Mouse (Mus musculus) adrenal gland, postnatal 14 days (tissue): ENCODE results near the gene Spef1. TPM values are rescaled to one million over a fixed set of nuclear protein-coding genes. Genes with fewer than 3 reads are reported as not detected.
A peak's percentile ranks its signal among the peaks of the same experiment; 100 is the strongest.

Experiments
- DNase-seq: peaks from one replicate; pipeline ENCODE4 v3.0.0; 2021; ENCODE audit warnings: mixed read lengths
- total RNA-seq: library from RNA; stranded (reverse); gene quantifications from 2 replicates; pipeline ENCODE4 v1.2.3, GENCODE M21; 2021

Gene Spef1
- total RNA-seq, 1 experiment from 2014 or later, result 7.5 TPM

DNA sequence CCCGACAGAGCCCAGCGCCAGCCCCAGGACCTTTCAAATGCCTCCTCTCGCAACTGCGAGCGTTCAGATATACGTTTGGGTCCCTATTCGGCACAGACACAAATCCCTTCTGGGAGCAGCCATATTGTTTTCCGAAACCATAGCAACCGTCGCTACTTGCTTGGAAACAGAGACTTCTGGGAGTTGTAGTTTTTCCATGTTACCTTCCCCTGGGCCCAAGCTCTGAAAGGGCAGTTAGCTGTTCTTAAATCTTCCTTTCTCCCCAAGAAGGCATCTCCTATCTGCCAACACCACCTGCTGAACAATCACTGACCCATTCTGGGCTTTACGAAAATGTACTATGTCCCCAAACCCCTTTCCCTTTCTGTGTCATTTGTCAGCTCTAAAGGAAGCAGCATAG, 12.4 kb downstream of the Spef1 start:
- peak; percentile 70 for DNase-seq

DNA sequence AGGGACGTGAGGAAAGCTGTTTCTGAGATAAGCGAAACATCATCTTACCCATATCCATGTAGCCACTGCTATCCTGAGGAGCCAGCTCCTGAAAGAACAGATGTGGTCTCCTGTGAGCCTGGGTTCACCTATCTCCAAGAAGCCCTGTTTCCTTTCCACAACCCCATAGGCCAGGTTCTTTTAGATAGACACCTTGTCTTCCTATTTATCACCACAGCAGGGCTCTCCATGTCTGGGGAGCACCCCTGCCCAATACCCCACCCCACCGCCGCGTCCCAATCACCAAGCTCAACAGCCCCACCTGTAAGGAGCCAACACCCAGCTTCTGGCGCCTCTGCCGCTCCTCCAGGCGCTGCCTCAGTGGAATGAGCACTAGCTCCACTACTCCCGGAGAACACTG, 14.8 kb downstream of the Spef1 start:
- DNase-seq, result no peak

GRCm38 (mm10) chr2:131171401-131172104, 15.5 kb downstream of the Spef1 start:
- DNase-seq, result peak; percentile 84

DNA sequence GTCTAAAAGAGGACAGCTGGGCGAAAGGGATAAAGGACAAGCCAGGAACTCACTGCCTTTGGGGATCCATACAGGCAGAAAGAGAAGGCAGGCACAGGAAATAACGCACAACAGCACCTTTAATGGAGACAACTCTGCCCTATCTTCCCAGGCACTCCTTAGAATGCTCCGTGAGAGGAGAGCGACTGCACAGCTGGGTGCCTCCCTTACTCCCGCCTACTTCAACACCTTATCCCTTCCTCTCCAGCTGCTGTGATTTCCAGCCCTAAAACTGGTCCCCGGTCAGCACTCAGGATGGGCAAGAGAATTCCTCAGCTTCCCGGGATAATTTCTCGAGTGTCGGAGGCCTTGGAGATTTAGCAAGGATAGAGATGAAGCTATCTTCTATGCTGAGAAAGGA, 16.1 kb downstream of the Spef1 start:
- no peak for DNase-seq

DNA sequence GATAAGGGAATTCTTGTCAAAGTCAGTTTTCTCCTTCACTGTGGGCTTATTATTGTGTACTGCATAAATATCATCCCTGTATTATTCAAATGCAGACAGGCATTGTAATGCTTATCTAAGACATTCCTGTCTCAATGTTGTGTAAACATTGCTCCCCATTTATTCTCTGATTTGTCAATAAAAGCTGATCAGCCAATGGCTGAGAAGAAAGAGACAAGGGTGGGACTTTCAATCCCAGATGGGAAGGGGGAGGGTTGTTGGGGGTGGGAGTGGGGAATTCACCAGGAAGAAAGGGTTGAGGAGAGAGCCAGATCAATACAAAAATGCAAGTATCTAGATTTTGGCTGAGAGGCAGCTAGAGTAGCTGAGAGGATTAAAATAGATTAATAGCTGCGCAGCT, 18.2 kb downstream of the Spef1 start:
- no peak for DNase-seq

GRCm38 (mm10) chr2:131167984-131168383, 19.1 kb downstream of the Spef1 start:
- DNase-seq, result no peak

GRCm38 (mm10) chr2:131166172-131166571, 20.9 kb downstream of the Spef1 start:
- DNase-seq, result no peak

DNA sequence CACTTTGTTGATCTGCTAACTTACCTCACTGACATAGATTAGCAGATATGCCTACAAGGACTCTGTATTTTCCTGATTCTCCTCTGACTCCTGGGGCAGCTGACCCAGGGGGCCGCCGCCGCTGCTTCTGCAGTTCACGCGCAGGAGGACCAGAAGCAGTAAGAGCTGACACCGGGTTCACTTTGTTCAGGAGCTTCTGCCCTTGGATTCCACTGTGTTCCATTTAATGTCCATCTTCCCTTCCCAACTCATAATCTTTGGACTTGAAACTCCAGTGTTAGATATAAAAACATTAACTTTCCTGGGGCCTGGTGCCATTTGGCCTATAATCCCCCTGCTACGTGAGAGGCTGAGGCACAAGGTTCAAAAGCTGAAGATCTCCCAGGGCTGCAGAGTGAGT, 23.2 kb downstream of the Spef1 start:
- DNase-seq, result no peak

GRCm38 (mm10) chr2:131160671-131161111, 26.4 kb downstream of the Spef1 start:
- DNase-seq, result no peak

- DNase-seq, result peak; percentile 98
Measured at GRCm38 (mm10) chr2:131159938-131160581, 27.0 kb downstream of the Spef1 start, which contains the start of gene 1700037H04Rik. Gene 1700037H04Rik (minus strand): TSS chr2:131160081.

- peak; percentile 57 for DNase-seq
Measured at GRCm38 (mm10) chr2:131159491-131159910, 27.6 kb downstream of the Spef1 start.

GRCm38 (mm10) chr2:131156987-131157386, 30.1 kb downstream of the Spef1 start:
- no peak for DNase-seq

GRCm38 (mm10) chr2:131154036-131154435, 33.0 kb downstream of the Spef1 start:
- DNase-seq, result no peak

DNA sequence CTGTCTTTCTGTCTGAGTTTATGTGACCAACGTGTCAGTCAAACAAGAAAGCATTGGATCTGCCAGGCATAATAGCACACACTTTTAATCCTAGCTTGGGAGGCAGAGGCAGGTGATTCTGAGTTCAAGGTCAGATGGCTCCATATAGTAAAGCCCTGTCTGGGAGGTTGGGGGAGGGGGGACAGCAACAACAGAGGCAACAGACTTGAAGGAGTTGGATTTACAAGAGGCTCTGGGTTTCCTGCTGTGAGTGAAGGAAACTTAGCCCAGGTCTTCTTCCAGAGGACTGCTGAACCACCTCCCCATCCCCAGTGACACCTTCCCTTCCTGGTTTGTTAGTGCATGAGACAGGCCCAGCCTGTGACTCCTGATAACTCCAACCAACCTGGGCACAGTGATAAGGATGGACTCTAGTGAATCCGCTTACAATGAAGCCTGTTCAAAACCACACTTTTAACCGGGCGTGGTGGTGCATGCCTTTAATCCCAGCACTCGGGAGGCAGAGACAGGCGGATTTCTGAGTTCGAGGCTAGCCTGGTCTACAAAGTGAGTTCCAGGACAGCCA, 34.8 kb downstream of the Spef1 start:
- DNase-seq, result no peak

GRCm38 (mm10) chr2:131149254-131149578, 37.9 kb downstream of the Spef1 start:
- DNase-seq, result no peak

- peak; percentile 49 for DNase-seq
Measured at GRCm38 (mm10) chr2:131148353-131149253, 38.5 kb downstream of the Spef1 start.

DNA sequence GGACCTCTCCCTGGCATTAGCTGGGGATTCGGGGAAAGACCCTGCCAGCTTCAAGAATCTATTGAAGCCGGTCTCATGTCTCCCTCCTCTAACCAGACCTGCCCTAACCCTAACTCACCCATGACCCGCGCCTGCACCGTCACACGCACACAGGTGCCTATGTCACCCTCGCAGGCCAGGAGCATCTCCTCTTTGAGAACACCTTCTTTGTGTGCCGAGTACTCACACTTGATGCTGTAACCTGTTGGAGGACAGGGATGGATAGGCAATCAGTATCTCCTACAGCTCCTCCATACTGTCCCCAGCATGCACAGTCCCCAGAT, 40.1 kb downstream of the Spef1 start:
- DNase-seq, result no peak

GRCm38 (mm10) chr2:131146193-131147042, 40.7 kb downstream of the Spef1 start:
- no peak for DNase-seq

- no peak for DNase-seq
Measured at GRCm38 (mm10) chr2:131145536-131145935, 41.5 kb downstream of the Spef1 start.

GRCm38 (mm10) chr2:131145121-131145520, 42.0 kb downstream of the Spef1 start:
- no peak for DNase-seq

DNA sequence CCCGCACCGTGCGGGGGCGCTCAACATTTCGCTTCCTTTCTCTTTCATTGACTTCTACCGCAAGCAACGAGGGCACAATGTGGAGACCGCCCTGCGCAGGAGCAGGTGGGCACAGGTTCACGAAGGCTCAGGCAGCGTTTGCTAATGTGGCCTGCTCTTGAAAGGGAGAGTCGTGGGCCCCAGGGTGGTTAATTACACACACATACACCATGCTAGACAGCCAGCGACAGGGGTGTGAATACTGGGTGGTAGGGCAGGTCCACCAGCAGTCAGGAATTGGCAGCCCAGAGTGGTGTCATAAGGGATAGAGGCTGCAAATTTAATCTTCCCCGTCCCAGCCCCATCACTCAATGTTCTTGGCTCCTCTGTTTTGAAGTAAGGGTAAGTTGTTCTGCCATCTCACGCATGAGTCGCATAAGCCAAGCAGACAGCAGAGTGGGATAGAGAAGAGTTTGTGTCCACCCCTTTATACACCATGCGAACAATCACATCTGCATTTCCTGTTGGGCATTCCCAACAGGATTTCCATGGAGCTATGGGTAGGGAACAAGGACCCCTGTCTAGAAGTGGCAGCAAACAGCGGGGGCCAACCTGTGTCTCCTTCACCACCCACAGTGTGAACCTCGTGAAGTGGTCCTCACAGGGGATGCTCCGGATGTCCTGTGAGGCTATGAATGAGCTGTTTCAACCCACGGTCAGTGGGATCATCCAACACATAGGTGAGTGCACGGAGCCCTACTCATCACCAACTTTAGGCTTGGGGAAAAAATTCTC, 43.9 kb downstream of the Spef1 start:
- no peak for DNase-seq
